Mouse (Mus musculus) adrenal gland (tissue): ENCODE measurements around the gene Msl3.

Source experiments
- intact Hi-C: fragments of 180-260 bp; cut with DNase I; formaldehyde crosslinking; loops from one replicate; pipeline ENCODE4 v1.15.1; 2025
- long read RNA-seq, 2 experiments: library from polyadenylated mRNA; unstranded; transcript quantifications; one replicate each; pipeline ENCODE4 v2.0.0; 2020; ENCODE audit warnings: borderline replicate concordance in 1 of 2; ENCODE audit not compliant: insufficient replicate concordance in 1 of 2

The Msl3 gene
- long read RNA-seq, experiment 1, partial matches to known transcripts: 5 of 20 reads
- long read RNA-seq, experiment 1, other reads (novel, unspliced or antisense): 8 of 20 reads
- long read RNA-seq, experiment 2, transcript Msl3-202 (12 exons, 2,316 nt): major isoform, 9 of 26 reads
- long read RNA-seq, experiment 2, partial matches to known transcripts: 6 of 26 reads
- long read RNA-seq, experiment 2, other reads (novel, unspliced or antisense): 7 of 26 reads

GRCm38 (mm10) chrX:168673525-168674406 is at the start of gene Msl3:
Gene Msl3 (minus strand): TSS chrX:168673898.
- intact Hi-C loops: no loop called here

- intact Hi-C loops: loop anchor here (5.0 kb wide), 1 partner anchor 219 kb away; no protein-coding TSS in a partner anchor
Observed at GRCm38 (mm10) chrX:168717969-168718368, 44.3 kb upstream of the Msl3 start.

GRCm38 (mm10) chrX:168674407-168674962 is 787 bp upstream of the Msl3 start:
- intact Hi-C loops: no loop called here

- intact Hi-C loops: no loop called here
Observed at GRCm38 (mm10) chrX:168672913-168673524, 679 bp downstream of the Msl3 start.

GRCm38 (mm10) chrX:168672425-168672824 is 1.3 kb downstream of the Msl3 start:
- intact Hi-C loops: no loop called here

- intact Hi-C loops: loop anchor here (10.0 kb wide), 1 partner anchor 271 kb away; no protein-coding TSS in a partner anchor
Observed at GRCm38 (mm10) chrX:168663982-168664689, 9.6 kb downstream of the Msl3 start.

- intact Hi-C loops: loop anchor here (10.0 kb wide), 1 partner anchor 275 kb away; no protein-coding TSS in a partner anchor
Observed at GRCm38 (mm10) chrX:168660236-168660635, 13.5 kb downstream of the Msl3 start.

- intact Hi-C loops: loop anchor here (10.0 kb wide), 1 partner anchor 275 kb away; no protein-coding TSS in a partner anchor
Observed at GRCm38 (mm10) chrX:168659803-168660202, 13.9 kb downstream of the Msl3 start.

- intact Hi-C loops: no loop called here
Observed at GRCm38 (mm10) chrX:168659275-168659674, 14.4 kb downstream of the Msl3 start.

- intact Hi-C loops: no loop called here
Observed at GRCm38 (mm10) chrX:168657795-168658194, 15.9 kb downstream of the Msl3 start.

- intact Hi-C loops: no loop called here
Observed at GRCm38 (mm10) chrX:168649336-168649735, 24.4 kb downstream of the Msl3 start.

- intact Hi-C loops: no loop called here
Observed at GRCm38 (mm10) chrX:168647746-168648145, 26.0 kb downstream of the Msl3 start.

- intact Hi-C loops: no loop called here
Observed at GRCm38 (mm10) chrX:168643451-168643850, 30.2 kb downstream of the Msl3 start.

- intact Hi-C loops: loop anchor here (10.0 kb wide), 1 partner anchor 225 kb away; no protein-coding TSS in a partner anchor
Observed at GRCm38 (mm10) chrX:168639556-168640356, 33.9 kb downstream of the Msl3 start.
